Mouse (Mus musculus): ENCODE data around the gene Aff1. TPM values are rescaled to one million over a fixed set of nuclear protein-coding genes. Genes with fewer than 3 reads are reported as not detected.

The Aff1 gene
- polyA plus RNA-seq, 1 experiment from 2014 or later, result 2.1 TPM

- H3K27me3 ChIP-seq (replicated peaks), result no peaks in the 10 kb centered on the region
- H3K27ac ChIP-seq, result no peak overlapping the region
- H3K4me2 ChIP-seq, result no peak overlapping the region
- H3K9ac ChIP-seq, result no peak overlapping the region
- H3K4me1 ChIP-seq, result peaks cover 16% of the 10 kb centered on the region
- no peaks in the 10 kb centered on the region for H3K36me3 ChIP-seq (replicated peaks)
- no peaks in the 10 kb centered on the region for H3K9me3 ChIP-seq
- H3K4me3 ChIP-seq, result no peak overlapping the region
- 38% methylated on average over 5 of the region's 5 CpGs for WGBS
- ATAC-seq (replicated peaks), result no peak
These were observed 154.4 kb downstream of the Aff1 start for GRCm38 (mm10) chr5:103846609-103847008.

DNA sequence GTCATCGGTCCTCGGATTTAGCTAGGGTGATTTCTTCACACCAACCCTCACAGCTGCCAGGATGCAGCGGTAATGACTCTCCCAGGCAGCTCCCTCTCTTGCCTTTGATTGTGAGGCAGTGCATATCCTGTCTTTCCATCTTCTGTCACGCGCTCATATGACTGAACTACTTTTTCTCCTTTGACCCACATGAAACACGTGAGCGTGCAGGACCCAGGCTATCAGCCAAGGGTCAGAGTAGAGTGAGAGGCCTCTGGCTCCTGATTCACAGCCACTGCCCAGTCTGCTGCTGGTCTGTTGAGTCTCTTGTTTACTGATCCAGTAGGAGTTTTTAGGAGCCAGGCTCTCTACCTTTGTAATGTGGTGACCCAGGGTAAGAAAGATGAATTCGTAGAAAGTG lies 156.4 kb downstream of the Aff1 start:
- no peak for ATAC-seq (replicated peaks)
- 91% methylated on average over 8 of the region's 8 CpGs for WGBS
- peaks cover 16% of the 10 kb centered on the region for H3K4me1 ChIP-seq
- no peak overlapping the region for H3K4me3 ChIP-seq
- H3K27me3 ChIP-seq (replicated peaks), result no peaks in the 10 kb centered on the region
- H3K36me3 ChIP-seq (replicated peaks), result no peaks in the 10 kb centered on the region
- H3K9ac ChIP-seq, result no peak overlapping the region
- H3K4me2 ChIP-seq, result no peak overlapping the region
- no peak overlapping the region for H3K27ac ChIP-seq
- H3K9me3 ChIP-seq, result no peaks in the 10 kb centered on the region

DNA sequence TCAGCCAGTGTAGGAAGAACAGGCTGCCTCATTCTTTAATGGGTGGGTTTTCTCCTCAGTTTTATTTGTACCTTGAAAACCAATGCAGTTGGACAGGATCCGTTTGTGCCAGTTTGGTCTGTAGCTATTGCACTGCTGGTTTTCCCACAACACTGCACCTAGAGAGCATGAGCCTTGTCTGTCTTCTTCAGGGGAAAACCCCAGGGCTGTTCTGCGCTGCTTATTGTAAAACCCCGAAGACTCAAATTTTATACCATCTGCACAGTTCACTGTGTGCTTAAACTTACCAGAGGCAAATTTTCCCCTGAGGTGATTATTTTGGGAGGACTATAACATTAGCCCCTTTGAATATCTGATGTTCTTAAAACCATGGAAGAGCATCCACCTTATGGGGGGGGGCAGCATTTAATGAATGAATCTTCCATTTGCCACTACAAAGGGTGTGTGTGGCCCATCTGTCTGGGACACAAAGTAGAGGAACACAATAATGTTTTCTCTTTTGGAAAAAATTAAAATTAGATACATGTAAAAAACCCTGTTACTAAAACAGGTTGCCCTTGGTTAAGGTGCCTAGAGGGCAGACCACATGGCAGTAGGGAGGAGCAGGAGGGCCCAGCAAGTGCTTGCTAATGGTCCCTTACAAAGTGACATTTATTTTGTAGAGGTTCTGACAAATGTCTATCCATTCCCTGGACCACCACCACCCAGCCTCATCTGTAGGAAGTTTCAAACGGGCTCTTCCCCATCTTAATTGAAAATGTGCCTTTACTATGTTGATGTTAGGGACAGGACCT lies 160.8 kb downstream of the Aff1 start:
- H3K4me1 ChIP-seq, result peaks cover 11% of the 10 kb centered on the region
- H3K9ac ChIP-seq, result no peak overlapping the region

DNA sequence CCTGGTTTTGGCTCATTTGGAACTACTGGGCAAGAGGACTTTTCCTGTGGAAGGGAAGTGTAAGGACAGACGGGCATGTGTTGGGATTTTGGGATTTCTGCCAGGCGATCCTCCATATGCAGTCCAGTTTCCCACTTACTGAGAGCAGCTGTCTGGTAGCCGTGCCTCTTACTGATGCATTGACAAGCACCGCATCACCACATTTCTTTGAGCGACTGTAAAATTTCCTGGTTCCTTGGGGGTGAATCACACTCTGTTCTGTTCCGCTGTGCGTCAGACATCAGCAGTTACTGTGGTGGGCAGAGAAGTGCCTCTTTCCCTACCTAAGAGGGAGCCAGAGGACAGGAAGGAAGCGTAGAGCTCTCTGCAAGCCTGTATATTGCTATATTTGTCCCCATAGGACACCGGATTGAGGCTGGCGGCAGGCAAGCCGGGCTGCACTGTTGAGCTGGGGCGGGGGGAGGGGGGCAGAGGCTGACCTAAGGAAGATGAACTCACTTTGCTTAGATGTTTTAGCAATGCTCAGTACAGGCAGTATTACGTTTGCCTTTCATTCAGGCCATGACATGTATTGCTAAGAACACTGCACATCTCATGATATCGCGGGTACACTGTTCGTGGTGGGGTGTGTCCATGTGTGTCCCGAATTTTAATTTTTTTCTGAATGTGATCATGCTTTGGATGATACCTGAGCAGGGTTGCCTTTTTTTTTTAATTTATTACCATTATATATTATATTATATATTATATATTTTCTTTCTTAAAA lies 162.1 kb downstream of the Aff1 start:
- no peak overlapping the region for H3K4me3 ChIP-seq
- H3K27me3 ChIP-seq (replicated peaks), result no peaks in the 10 kb centered on the region
- no peak overlapping the region for H3K9ac ChIP-seq
- H3K36me3 ChIP-seq (replicated peaks), result no peaks in the 10 kb centered on the region
- H3K4me1 ChIP-seq, result peaks cover 11% of the 10 kb centered on the region
- peak; percentile 70 for ATAC-seq (replicated peaks)
- 55% methylated on average over 17 of the region's 17 CpGs for WGBS
- H3K27ac ChIP-seq, result peak overlapping the region; percentile 62
- no peaks in the 10 kb centered on the region for H3K9me3 ChIP-seq
- peak overlapping the region; percentile 21; the same call in 1 of the 2 replicates for H3K4me2 ChIP-seq

More for the DNA sequence above, 160.8 kb downstream of the Aff1 start:
- H3K4me2 ChIP-seq, result no peak overlapping the region
- H3K4me3 ChIP-seq, result no peak overlapping the region
- H3K36me3 ChIP-seq (replicated peaks), result no peaks in the 10 kb centered on the region
- H3K9me3 ChIP-seq, result no peaks in the 10 kb centered on the region
- WGBS, result 86% methylated on average over 4 of the region's 4 CpGs
- no peak overlapping the region for H3K27ac ChIP-seq
- no peak for ATAC-seq (replicated peaks)
- H3K27me3 ChIP-seq (replicated peaks), result no peaks in the 10 kb centered on the region

GRCm38 (mm10) chr5:103854807-103855194 lies 162.6 kb downstream of the Aff1 start:
- 44% methylated on average over 5 of the region's 5 CpGs for WGBS
- no peak for ATAC-seq (replicated peaks)
- H3K9ac ChIP-seq, result no peak overlapping the region
- no peak overlapping the region for H3K4me2 ChIP-seq
- no peak overlapping the region for H3K4me3 ChIP-seq
- H3K4me1 ChIP-seq, result peaks cover 11% of the 10 kb centered on the region
- no peaks in the 10 kb centered on the region for H3K27me3 ChIP-seq (replicated peaks)
- no peaks in the 10 kb centered on the region for H3K9me3 ChIP-seq
- H3K36me3 ChIP-seq (replicated peaks), result no peaks in the 10 kb centered on the region
- 0 out of 2 replicates have a peak overlapping the region, but pooled peaks have one; percentile 34 for H3K27ac ChIP-seq

GRCm38 (mm10) chr5:103855483-103856211 lies 163.5 kb downstream of the Aff1 start:
- peak; percentile 57 for ATAC-seq (replicated peaks)
- 87% methylated on average over 14 of the region's 14 CpGs for WGBS

DNA sequence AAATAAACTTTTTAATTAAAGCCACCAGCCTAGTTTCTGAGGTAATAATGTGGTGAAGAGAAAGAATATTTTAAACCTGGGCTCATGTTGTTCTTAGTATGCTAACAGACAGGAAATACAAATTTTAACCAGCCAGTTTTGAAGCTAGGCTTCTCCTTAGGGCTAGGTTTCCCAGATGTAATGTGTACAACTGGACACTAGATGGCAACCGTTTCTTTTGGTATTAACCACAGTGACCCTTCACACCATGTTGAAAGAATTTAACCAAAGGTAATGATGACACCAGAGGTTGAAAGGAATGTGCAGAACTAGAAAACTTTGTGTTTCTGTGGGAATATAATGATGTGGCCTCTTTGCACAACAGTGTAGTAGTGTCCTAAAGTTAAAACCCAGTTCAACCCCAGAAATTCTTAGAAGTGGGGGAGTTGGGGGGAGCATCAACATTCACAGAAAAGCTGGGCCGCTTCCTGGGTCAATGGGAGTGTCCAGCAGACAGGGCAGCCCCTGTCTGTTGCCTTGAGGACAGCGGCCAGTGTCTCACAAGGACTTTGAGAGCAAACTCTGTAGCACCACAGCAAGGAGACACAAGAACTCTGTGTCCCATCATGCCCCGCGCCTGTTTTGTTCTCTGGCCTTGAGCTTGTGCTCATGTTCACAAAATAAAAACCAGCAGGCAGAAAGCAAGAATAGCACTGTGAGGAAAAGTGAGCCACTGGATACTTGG lies 164.3 kb downstream of the Aff1 start:
- Histone ChIP-seq H3K4me3 (no peak overlapping the region), H3K9me3 (no peaks in the 10 kb centered on the region), H3K36me3 (replicated peaks) (no peaks in the 10 kb centered on the region), H3K4me1 (peaks cover 11% of the 10 kb centered on the region), H3K27me3 (replicated peaks) (no peaks in the 10 kb centered on the region), H3K27ac (no peak overlapping the region), H3K4me2 (no peak overlapping the region), H3K9ac (no peak overlapping the region)
- ATAC-seq (replicated peaks), result peak; percentile 56; the same call in 1 of the 2 replicates
- 63% methylated on average over 5 of the region's 5 CpGs for WGBS

More at GRCm38 (mm10) chr5:103855483-103856211, 163.5 kb downstream of the Aff1 start:
- Histone ChIP-seq H3K4me3 (no peak overlapping the region), H3K36me3 (replicated peaks) (no peaks in the 10 kb centered on the region), H3K27me3 (replicated peaks) (no peaks in the 10 kb centered on the region), H3K27ac (no peak overlapping the region), H3K4me2 (no peak overlapping the region), H3K4me1 (peaks cover 11% of the 10 kb centered on the region), H3K9ac (no peak overlapping the region), H3K9me3 (no peaks in the 10 kb centered on the region)

- Histone ChIP-seq H3K4me1 (peaks cover 11% of the 10 kb centered on the region), H3K9me3 (no peaks in the 10 kb centered on the region), H3K27ac (no peak overlapping the region), H3K27me3 (replicated peaks) (no peaks in the 10 kb centered on the region), H3K36me3 (replicated peaks) (no peaks in the 10 kb centered on the region), H3K4me2 (no peak overlapping the region), H3K4me3 (no peak overlapping the region), H3K9ac (no peak overlapping the region)
- ATAC-seq (replicated peaks), result no peak
- WGBS, result 79% methylated on average over 2 of the region's 2 CpGs
These were observed 165.0 kb downstream of the Aff1 start for GRCm38 (mm10) chr5:103857151-103857550.

GRCm38 (mm10) chr5:103860622-103861021 lies 168.4 kb downstream of the Aff1 start:
- Histone ChIP-seq H3K4me3 (no peak overlapping the region), H3K4me1 (no peaks in the 10 kb centered on the region), H3K9me3 (no peaks in the 10 kb centered on the region), H3K27me3 (replicated peaks) (no peaks in the 10 kb centered on the region), H3K27ac (no peak overlapping the region), H3K36me3 (replicated peaks) (peaks cover 3% of the 10 kb centered on the region; the same call in 1 of the 2 replicates), H3K4me2 (no peak overlapping the region), H3K9ac (no peak overlapping the region)
- 94% methylated on average over 11 of the region's 11 CpGs for WGBS
- no peak for ATAC-seq (replicated peaks)

DNA sequence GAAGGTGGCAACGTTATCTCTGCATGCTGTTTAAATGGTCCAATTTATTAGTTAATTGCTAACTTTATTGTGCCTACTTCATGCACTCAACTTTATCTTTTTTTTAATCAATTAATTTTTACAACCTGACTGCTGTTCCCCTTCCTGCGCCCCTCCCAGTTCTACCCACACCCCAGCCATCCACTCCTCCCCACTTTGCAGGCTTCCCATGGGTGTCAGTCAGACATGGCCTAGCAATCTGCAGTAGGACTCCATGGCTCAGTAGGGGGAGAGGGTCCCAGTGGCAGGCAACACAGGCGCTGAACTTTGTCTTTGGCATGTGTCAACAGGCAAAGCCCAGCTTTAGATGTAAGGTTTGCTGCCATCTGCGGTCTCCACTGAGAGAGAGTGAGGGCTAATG lies 171.6 kb downstream of the Aff1 start:
- no peak overlapping the region for H3K4me3 ChIP-seq
- H3K36me3 ChIP-seq (replicated peaks), result peaks cover 8% of the 10 kb centered on the region; the same call in 1 of the 2 replicates
- no peak overlapping the region for H3K9ac ChIP-seq
- H3K4me1 ChIP-seq, result no peaks in the 10 kb centered on the region
- ATAC-seq (replicated peaks), result no peak
- 97% methylated on average over 4 of the region's 4 CpGs for WGBS
- no peaks in the 10 kb centered on the region for H3K27me3 ChIP-seq (replicated peaks)
- H3K9me3 ChIP-seq, result no peaks in the 10 kb centered on the region
- H3K4me2 ChIP-seq, result no peak overlapping the region
- H3K27ac ChIP-seq, result no peak overlapping the region

DNA sequence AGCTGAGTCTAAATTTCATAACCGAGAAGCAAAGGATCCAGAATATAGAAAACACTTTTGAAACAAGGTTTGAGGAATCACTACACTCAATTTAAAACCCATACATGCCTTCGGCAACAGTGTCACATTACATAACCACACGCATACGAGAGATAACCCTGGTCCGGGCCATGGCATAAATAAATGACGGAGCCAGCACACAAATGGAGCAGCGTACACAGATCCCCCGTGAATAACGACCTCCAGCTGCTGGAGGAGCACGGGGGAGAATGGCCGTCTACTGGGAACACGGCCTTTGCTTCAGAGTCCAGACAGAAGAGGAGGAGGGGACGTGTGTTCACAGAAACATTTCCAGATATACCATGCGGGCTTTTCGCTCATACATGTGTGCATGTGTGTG lies 197.6 kb downstream of the Aff1 start:
- Histone ChIP-seq H3K9ac (no peak overlapping the region), H3K4me2 (no peak overlapping the region), H3K27ac (no peak overlapping the region), H3K36me3 (replicated peaks) (no peaks in the 10 kb centered on the region), H3K4me1 (no peaks in the 10 kb centered on the region), H3K27me3 (replicated peaks) (no peaks in the 10 kb centered on the region), H3K9me3 (no peaks in the 10 kb centered on the region), H3K4me3 (no peak overlapping the region)
- no peak for ATAC-seq (replicated peaks)
- WGBS, result 72% methylated on average over 15 of the region's 15 CpGs
